Mouse (Mus musculus): ENCODE data around the gene Ttyh3. TPM values are rescaled to one million over a fixed set of nuclear protein-coding genes. Genes with fewer than 3 reads are reported as not detected.
A peak's percentile ranks its signal among the peaks of the same experiment; 100 is the strongest.

Gene Ttyh3
- polyA plus RNA-seq, 1 experiment from 2014 or later: 76.6 TPM

GRCm38 (mm10) chr5:140582995-140583731 is 65.7 kb downstream of the Ttyh3 start:
- Histone ChIP-seq H3K9ac (replicated peaks) (peak overlapping the region; percentile 2; the same call in 1 of the 2 replicates), H3K36me3 (no peaks in the 10 kb centered on the region), H3K4me1 (replicated peaks) (peaks cover 68% of the 10 kb centered on the region)

GRCm38 (mm10) chr5:140581569-140581968 is 67.3 kb downstream of the Ttyh3 start:
- H3K4me2 ChIP-seq (replicated peaks): no peak overlapping the region
- peaks cover 64% of the 10 kb centered on the region for H3K4me1 ChIP-seq (replicated peaks)

More at GRCm38 (mm10) chr5:140582995-140583731, 65.7 kb downstream of the Ttyh3 start:
- peak overlapping the region; percentile 85 for H3K27ac ChIP-seq
- 0 out of 2 replicates have a peak overlapping the region, but pooled peaks have one; percentile 4 for H3K4me2 ChIP-seq (replicated peaks)
- H3K9me3 ChIP-seq: no peaks in the 10 kb centered on the region
- no peak overlapping the region for H3K4me3 ChIP-seq (replicated peaks)
- peaks cover 11% of the 10 kb centered on the region for H3K27me3 ChIP-seq
- WGBS: 10% methylated on average over 8 of the region's 8 CpGs
- ATAC-seq: peak; percentile 35

GRCm38 (mm10) chr5:140579771-140580170 is 69.1 kb downstream of the Ttyh3 start:
- Histone ChIP-seq H3K9me3 (no peaks in the 10 kb centered on the region), H3K4me2 (replicated peaks) (peak overlapping the region; percentile 13; the same call in 1 of the 2 replicates), H3K27me3 (peaks cover 9% of the 10 kb centered on the region), H3K36me3 (no peaks in the 10 kb centered on the region), H3K27ac (peak overlapping the region; percentile 30; the same call in 1 of the 2 replicates), H3K9ac (replicated peaks) (no peak overlapping the region), H3K4me1 (replicated peaks) (peaks cover 60% of the 10 kb centered on the region), H3K4me3 (replicated peaks) (no peak overlapping the region)
- ATAC-seq: peak; percentile 76
- 2% methylated on average over 6 of the region's 6 CpGs for WGBS

More at GRCm38 (mm10) chr5:140581569-140581968, 67.3 kb downstream of the Ttyh3 start:
- H3K27ac ChIP-seq: no peak overlapping the region
- no peak overlapping the region for H3K9ac ChIP-seq (replicated peaks)
- no peaks in the 10 kb centered on the region for H3K9me3 ChIP-seq
- WGBS: 1% methylated on average over 5 of the region's 5 CpGs
- H3K4me3 ChIP-seq (replicated peaks): no peak overlapping the region
- peaks cover 9% of the 10 kb centered on the region for H3K27me3 ChIP-seq
- no peak for ATAC-seq
- H3K36me3 ChIP-seq: no peaks in the 10 kb centered on the region

GRCm38 (mm10) chr5:140579221-140579620 is 69.6 kb downstream of the Ttyh3 start:
- Histone ChIP-seq H3K27me3 (peaks cover 9% of the 10 kb centered on the region), H3K27ac (peak overlapping the region; percentile 30; the same call in 1 of the 2 replicates), H3K4me3 (replicated peaks) (no peak overlapping the region), H3K36me3 (no peaks in the 10 kb centered on the region), H3K4me1 (replicated peaks) (peaks cover 54% of the 10 kb centered on the region), H3K9ac (replicated peaks) (no peak overlapping the region), H3K9me3 (no peaks in the 10 kb centered on the region), H3K4me2 (replicated peaks) (peak overlapping the region; percentile 13; the same call in 1 of the 2 replicates)
- ATAC-seq: no peak
- WGBS: 10% methylated on average over 9 of the region's 9 CpGs

- Histone ChIP-seq H3K36me3 (no peaks in the 10 kb centered on the region), H3K9ac (replicated peaks) (no peak overlapping the region), H3K4me1 (replicated peaks) (peaks cover 19% of the 10 kb centered on the region), H3K27me3 (peaks cover 14% of the 10 kb centered on the region), H3K27ac (no peak overlapping the region), H3K4me3 (replicated peaks) (no peak overlapping the region), H3K4me2 (replicated peaks) (no peak overlapping the region), H3K9me3 (no peaks in the 10 kb centered on the region)
- ATAC-seq: no peak
- 67% methylated on average over 5 of the region's 5 CpGs for WGBS
Measured at GRCm38 (mm10) chr5:140575381-140575866, 73.4 kb downstream of the Ttyh3 start.

- Histone ChIP-seq H3K9ac (replicated peaks) (no peak overlapping the region), H3K27ac (no peak overlapping the region), H3K27me3 (0 out of 2 replicates have a peak, but pooled peaks cover 6% of the 10 kb centered on the region), H3K4me2 (replicated peaks) (no peak overlapping the region), H3K4me3 (replicated peaks) (no peak overlapping the region), H3K4me1 (replicated peaks) (peaks cover 9% of the 10 kb centered on the region), H3K9me3 (no peaks in the 10 kb centered on the region), H3K36me3 (no peaks in the 10 kb centered on the region)
- no peak for ATAC-seq
- 90% methylated on average over 6 of the region's 6 CpGs for WGBS
Measured at GRCm38 (mm10) chr5:140572611-140573010, 76.2 kb downstream of the Ttyh3 start.

- WGBS: 66% methylated on average over 10 of the region's 10 CpGs
- H3K27ac ChIP-seq: no peak overlapping the region
- H3K36me3 ChIP-seq: no peaks in the 10 kb centered on the region
- ATAC-seq: no peak
- H3K4me2 ChIP-seq (replicated peaks): no peak overlapping the region
- H3K4me1 ChIP-seq (replicated peaks): peaks cover 11% of the 10 kb centered on the region
- 0 out of 2 replicates have a peak, but pooled peaks cover 6% of the 10 kb centered on the region for H3K27me3 ChIP-seq
- no peaks in the 10 kb centered on the region for H3K9me3 ChIP-seq
- H3K4me3 ChIP-seq (replicated peaks): no peak overlapping the region
- no peak overlapping the region for H3K9ac ChIP-seq (replicated peaks)
Measured at GRCm38 (mm10) chr5:140571673-140572072, 77.2 kb downstream of the Ttyh3 start.

GRCm38 (mm10) chr5:140571201-140571600 is 77.6 kb downstream of the Ttyh3 start:
- peaks cover 14% of the 10 kb centered on the region for H3K4me1 ChIP-seq (replicated peaks)
- no peak for ATAC-seq
- H3K27me3 ChIP-seq: 0 out of 2 replicates have a peak, but pooled peaks cover 6% of the 10 kb centered on the region
- H3K9ac ChIP-seq (replicated peaks): no peak overlapping the region
- no peak overlapping the region for H3K4me3 ChIP-seq (replicated peaks)
- H3K27ac ChIP-seq: no peak overlapping the region
- no peaks in the 10 kb centered on the region for H3K9me3 ChIP-seq
- no peaks in the 10 kb centered on the region for H3K36me3 ChIP-seq
- WGBS: 67% methylated on average over 4 of the region's 4 CpGs
- H3K4me2 ChIP-seq (replicated peaks): no peak overlapping the region

Other genes with a start within 250 kb of the Ttyh3 start
- 71.4 and 92.6 TPM in 2 replicates for gene Eif3b, start 229.7 kb downstream of the Ttyh3 start, polyA plus RNA-seq (2015; fragmentation: Nextera tagmentation; extraction: Ambion mirVana)
- not detected in 2 replicates for gene Gm4869, start 203.4 kb downstream of the Ttyh3 start, polyA plus RNA-seq (2015; fragmentation: Nextera tagmentation; extraction: Ambion mirVana)
- gene Chst12, start 143.5 kb downstream of the Ttyh3 start, polyA plus RNA-seq (2015; fragmentation: Nextera tagmentation; extraction: Ambion mirVana): 13.4 and 15.2 TPM in 2 replicates
- not detected in 2 replicates for gene Grifin, start 84.0 kb downstream of the Ttyh3 start, polyA plus RNA-seq (2015; fragmentation: Nextera tagmentation; extraction: Ambion mirVana)
- gene Lfng, start 41.7 kb downstream of the Ttyh3 start, polyA plus RNA-seq (2015; fragmentation: Nextera tagmentation; extraction: Ambion mirVana): 25.0 and 25.7 TPM in 2 replicates
- 24.4 and 26.0 TPM in 2 replicates for gene Iqce, start 53.3 kb upstream of the Ttyh3 start, polyA plus RNA-seq (2015; fragmentation: Nextera tagmentation; extraction: Ambion mirVana)
- gene Brat1, start 56.0 kb upstream of the Ttyh3 start, polyA plus RNA-seq (2015; fragmentation: Nextera tagmentation; extraction: Ambion mirVana): 20.7 and 22.4 TPM in 2 replicates
- 2.1 and 3.2 TPM in 2 replicates for gene Amz1, start 75.1 kb upstream of the Ttyh3 start, polyA plus RNA-seq (2015; fragmentation: Nextera tagmentation; extraction: Ambion mirVana)
- gene Gna12, start 181.4 kb upstream of the Ttyh3 start, polyA plus RNA-seq (2015; fragmentation: Nextera tagmentation; extraction: Ambion mirVana): 12.0 and 12.1 TPM in 2 replicates